Mouse (Mus musculus): ENCODE measurements around the gene Naa60.

DNA sequence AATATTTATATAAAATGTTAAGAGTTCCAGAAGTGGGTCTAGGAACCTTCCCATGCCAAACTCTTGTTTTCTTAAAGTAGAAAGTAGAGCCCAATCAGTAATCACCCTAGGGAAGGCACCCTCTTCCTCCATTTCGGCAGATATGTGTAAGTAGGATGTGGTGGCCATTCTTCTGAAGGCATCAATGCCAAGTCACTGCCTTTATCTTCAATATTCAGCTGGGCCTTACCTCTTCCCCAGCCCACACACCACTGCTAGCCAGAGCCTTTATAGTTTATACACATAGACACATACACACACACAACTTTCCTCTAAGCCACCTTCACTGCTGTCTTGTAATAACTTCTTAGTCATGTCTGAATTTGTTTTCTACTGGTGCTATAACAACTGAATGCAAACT lies 16.4 kb upstream of the Naa60 start:
- no peak for TF ChIP-seq EP300 (IDR thresholded peaks at IDR 0.05)
- TF ChIP-seq CTCF (IDR thresholded peaks at IDR 0.05) = no peak
